Mouse (Mus musculus): ENCODE measurements around the gene Rundc1. TPM values are rescaled to one million over a fixed set of nuclear protein-coding genes. Genes with fewer than 3 reads are reported as not detected.
"Not testable (repeated sequence)": the region's sequence is repeated elsewhere in the genome, so short reads cannot be mapped to it uniquely, and the experiment has no call there.

Gene Rundc1
- 1 to 10 TPM; 8.6 to 9.5 TPM for total RNA-seq (2021)
- long read RNA-seq, experiment 1, transcript Rundc1-201 (5 exons, 3,223 nt), result major isoform, 22 of 26 reads
- long read RNA-seq, experiment 1, partial matches to known transcripts, result 1 of 26 reads
- long read RNA-seq, experiment 1, other reads (novel, unspliced or antisense), result 3 of 26 reads
- long read RNA-seq, experiment 2, transcript Rundc1-201 (5 exons, 3,223 nt), result major isoform, 19 of 25 reads
- long read RNA-seq, experiment 2, partial matches to known transcripts, result 2 of 25 reads
- long read RNA-seq, experiment 2, other reads (novel, unspliced or antisense), result 4 of 25 reads

DNA sequence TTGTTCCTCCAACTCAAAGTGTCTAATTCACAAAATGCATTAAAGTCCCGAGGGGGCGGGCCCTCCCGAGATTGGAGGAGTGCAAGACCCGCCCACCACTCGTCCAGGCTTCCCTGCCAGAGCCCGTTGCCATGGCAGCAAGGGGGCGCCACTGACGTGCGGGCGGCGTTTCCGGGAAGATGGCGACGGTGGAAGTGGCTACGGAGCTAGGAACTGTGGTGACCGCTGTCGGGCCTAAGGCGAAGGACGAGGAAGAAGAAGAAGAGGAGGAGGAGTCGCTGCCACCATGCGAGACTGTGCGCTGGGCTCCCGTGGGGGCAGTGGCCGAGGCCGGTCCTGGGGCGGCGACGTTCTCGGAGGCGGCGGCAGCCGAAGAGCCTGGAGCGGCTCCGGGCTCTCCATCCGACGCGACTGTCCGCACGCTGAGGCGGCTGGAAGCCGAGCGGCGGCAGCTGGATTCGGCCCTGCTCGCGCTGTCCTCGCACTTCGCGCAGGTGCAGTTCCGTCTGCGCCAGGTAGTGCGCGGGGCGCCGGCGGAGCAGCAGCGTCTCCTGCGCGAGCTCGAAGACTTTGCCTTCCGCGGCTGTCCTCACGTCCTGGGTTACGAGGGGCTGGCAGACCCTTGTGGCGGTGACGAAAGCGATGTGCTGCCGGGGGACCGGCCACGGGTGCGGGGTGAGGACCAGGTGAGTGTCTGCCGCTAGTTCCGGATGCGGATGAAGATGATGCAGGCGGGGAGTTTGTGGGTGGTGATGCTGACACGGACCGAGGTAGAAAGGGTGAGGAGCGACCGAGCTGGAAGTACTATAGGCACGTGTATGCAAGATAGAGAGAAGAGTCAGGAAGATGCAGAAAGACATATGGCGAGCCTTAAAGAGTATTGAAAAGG lies at the start of gene Rundc1, which contains the start of gene Ptges3l:
Gene Rundc1 (plus strand): TSS at position 161 of the 889 bp plus-strand sequence.
Gene Ptges3l (minus strand): TSS at position 409 of the 889 bp plus-strand sequence.
- peak; percentile 98 to 99 for DNase-seq (ENCODE audit: low spot score in 2 of 2)

DNA sequence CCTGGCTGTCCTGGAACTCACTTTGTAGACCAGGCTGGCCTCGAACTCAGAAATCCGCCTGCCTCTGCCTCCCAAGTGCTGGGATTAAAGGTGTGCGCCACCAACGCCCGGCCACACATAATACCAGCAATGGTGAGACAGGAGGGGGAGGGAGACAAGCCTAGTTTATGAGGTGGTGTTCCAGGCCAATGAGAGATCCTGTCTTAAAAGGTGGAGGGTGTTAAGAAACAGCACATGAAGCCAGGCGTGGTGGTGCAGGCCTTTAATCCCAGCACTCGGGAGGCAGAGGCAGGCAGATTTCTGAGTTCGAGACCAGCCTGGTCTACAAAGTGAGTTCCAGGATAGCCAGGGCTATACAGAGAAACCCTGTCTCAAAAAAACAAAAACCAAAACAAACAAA lies 46.7 kb upstream of the Rundc1 start:
- not testable (repeated sequence) for DNase-seq (ENCODE audit: low spot score in 2 of 2)

DNA sequence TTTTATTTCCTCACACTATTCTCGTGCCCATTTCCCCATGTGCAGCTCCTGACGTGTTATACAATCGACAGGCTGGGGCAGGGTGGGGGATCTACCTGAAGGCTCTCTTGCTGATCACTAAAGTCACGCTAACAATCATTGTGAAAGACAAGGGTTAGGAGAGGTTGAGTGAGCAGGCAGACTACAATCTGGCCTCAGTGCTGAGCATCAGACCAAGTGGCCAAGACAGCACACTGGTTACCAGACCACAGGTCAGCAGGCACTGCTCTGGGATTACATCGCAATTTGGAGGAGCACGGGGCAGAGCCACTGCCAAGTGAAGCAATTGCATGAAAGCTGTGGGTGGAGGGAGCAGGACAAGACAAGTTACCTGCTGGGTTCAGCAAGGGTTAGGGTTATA lies 46.0 kb upstream of the Rundc1 start:
- DNase-seq (ENCODE audit: low spot score in 2 of 2), result no peak

DNA sequence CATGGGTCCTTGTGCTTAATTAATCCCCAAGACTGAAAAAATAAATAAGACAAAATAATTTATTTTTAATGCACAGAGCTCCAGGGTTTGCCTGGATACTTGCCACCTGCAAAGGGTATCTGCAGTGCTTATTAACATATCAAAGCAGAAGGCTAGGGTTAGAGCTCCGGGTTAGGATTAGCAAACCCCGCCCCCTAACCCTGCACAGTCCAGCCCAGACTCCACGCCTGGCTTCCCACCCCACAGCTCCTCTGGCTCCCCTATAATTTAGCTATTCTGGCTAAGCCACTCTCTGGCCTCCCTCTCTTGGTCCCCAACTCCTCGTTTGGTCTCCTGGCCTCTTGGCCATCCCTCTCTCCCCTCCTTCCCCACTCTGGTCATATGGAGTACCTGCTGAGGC lies 43.1 kb upstream of the Rundc1 start:
- DNase-seq (ENCODE audit: low spot score in 2 of 2), result no peak

DNA sequence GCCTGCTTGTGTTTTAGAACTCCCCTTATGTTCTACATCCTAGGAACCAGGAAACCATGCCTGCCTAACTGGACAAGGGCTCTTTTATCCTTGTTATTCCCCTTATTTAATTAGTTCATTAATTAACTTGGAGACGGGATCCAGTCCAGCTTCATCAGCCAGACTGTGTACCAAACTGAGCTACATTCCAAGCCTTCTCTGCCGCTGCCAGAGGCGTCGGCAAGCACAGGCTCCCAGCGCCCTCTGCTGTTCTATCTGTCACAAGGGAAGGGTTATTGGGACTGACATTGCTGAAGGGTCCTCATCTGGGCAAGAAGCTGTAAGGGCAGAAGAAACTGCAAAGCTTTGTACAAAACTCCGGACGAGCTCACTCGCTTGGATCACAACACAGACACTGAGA lies 29.8 kb upstream of the Rundc1 start:
- peak; percentile 57 to 78 for DNase-seq (ENCODE audit: low spot score in 2 of 2)

DNA sequence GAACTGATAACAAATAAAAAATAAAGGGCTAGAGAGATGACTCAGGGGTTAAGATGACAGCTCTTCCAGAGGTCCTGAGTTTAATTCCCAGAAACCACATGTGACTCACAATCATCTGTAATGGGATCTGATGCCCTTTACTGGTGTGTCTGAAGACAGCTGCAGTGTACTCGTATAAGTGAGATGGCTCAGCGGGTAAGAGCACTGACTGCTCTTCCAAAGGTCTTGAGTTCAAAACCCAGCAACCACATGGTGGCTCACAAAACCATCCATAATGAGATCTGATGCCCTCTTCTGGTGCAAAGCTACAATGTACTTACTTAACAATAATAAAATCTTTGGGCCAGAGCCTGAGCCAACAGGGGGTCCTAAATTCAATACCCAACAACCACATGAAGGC lies 9.6 kb upstream of the Rundc1 start:
- no peak for DNase-seq (ENCODE audit: low spot score in 2 of 2)

DNA sequence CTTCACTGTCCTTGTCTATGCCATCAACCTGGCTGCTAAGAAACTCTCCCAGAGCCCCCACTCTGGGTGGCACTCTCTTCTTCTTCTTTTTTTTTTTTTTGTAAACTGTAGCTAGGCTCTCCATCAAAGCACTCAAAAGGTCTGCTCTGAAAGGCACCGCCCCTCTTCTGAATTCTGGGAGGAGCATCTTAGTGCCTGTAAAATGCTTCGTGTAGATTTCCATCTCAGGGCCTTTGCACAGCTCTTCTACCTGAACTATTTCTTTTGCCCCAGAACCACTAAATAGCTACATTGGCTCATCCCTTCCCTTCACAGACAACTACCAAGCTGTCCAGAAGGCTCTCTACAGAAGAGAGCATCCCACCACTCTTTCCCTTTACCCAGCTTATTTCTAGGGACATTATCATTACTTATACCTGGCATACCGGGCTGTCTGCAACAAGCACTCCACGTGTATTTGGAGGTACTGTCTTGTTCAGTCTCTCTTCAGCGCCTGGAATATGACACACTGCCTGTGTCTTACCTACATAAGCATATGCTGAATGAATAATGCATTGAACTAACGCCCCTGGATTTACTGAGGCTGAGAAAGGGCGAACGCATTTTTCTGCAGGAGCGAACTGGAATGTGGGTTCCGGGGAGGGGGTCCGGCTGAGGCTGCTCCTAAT lies 8.3 kb upstream of the Rundc1 start:
- DNase-seq (ENCODE audit: low spot score in 2 of 2), result no peak

DNA sequence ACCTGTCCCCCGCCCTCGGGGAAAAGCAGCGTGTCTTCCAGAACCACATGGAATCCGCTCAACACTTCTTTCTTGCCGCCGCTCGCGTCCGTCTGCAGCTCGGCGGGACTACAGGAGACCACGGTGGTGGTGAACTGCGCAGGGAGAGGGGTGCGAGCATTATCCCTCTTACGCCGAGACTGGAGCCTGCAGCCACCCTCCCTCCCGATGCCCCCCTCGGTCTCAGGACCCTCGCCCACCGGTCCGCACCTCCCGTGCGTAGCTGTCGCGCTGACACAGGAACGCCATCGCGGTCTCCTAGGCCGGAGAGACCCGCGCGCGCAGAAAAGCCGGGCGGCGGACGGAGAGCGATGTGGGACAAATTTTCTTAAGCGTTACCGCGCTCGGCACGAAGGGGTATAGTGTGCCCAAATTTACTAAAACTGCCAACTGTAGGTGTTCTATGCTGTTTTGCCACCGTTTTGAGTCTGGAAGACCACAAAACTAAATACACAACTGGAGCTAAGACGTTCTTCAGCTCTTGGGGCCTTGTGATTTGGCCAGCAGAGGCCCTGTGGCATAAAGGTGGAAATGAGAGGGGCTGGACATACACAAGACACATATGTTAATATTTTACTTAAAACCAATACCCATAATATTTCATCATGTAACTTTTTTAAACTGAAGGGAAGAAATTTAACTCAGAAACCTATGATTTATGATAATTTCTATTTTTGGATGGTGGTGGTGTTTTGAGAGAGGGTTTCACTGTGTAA lies 7.6 kb upstream of the Rundc1 start, which contains the start of gene Aarsd1:
Gene Aarsd1 (minus strand): TSS at position 515 of the 755 bp plus-strand sequence.
- DNase-seq (ENCODE audit: low spot score in 2 of 2), result peak; percentile 82 to 91

DNA sequence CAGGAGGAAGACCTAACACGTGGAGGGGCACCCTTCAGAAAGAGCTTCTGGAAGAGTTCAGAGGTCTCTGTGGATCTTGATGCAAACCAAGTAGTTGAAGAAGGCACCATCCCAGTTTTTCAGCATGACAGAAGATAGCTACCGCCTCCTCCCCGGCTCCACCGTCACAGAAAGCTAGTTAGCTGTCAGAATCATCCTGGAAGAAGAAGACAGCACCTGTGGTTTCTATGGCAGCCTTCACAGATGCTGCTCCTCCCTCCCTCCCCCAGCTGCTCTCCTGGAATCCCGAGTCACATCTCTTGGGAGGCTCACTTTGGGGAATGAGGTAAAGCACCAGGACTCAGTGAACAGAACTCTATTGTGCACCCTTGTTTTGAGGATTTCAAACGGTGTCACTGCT lies 5.9 kb upstream of the Rundc1 start:
- no peak for DNase-seq (ENCODE audit: low spot score in 2 of 2)

DNA sequence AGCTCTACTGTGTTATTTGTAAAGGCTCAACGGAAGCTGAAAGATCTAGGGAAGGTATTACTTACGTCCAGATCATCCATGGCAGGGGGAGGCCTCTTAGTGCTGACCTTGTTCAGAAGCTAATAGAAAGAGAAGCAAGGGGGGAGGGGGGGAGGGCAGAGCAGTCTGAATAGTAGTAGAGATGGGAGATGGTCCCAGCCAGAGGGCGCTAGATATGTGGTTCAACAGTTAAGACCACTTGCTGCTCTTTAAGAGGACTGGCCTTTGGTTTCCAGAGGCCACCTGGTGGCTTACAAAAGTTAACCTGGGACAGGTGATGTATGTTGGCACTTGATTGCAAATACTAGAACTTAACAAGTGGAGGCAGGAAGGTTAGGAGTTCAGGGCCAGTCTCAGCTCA lies 5.3 kb upstream of the Rundc1 start:
- no peak for DNase-seq (ENCODE audit: low spot score in 2 of 2)

DNA sequence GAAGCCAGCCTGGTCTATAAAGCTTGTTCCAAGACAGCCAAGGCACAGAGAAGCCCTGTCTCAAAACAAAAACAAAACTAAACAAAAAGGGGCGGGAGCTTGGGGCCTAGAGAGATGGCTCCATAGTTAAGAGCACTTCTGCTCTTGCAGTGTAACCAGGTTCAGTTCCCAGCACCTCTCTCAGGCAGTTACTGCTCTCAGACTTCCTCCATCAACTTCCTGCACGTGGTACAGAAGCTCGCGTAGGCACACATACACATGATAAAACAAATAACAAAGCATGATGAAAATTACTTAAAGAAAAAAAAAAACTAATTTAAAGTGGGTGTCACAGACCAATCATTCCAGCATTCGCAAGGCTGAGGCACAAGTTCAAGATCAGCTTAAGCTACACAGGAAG lies 4.7 kb upstream of the Rundc1 start:
- DNase-seq (ENCODE audit: low spot score in 2 of 2), result no peak

DNA sequence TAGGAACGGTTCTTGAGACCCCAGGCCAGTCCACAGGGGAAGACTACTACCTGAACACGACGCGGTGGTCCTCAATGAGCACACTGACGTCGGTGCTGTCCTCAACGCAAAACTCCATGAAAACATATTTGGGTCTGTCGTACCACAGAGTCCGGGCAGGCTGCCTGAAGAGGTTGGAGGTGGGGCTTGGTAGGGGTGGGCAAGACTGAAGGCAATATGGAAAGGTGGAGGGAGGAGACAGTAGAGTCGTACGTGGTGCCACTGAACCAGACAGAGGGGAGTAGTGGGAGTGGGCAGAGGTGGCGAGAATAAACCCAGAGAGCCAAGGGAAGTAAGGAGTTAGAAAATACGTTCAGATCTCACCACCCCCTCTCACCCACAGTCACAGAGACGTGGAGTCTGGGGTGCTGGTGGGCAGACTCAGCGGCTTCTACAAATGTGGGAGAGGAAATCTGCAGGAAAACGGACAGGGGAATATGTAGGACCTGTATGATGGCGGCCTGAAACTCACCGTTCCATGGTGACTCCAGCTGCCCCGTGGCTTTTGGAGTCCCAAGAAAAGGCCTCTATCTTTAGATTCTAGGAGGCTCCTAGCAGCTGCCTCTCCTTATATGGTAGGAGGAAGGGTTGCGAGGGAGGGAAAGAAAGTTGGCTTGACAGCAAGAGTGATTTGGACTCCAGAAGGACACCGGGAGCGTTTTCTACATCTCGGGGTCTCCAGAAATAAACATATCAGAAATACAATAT lies 607 bp upstream of the Rundc1 start, which contains the start of gene Gm27029:
Gene Gm27029 (minus strand): TSS at position 692 of the 747 bp plus-strand sequence.
- DNase-seq (ENCODE audit: low spot score in 2 of 2), result peak in 1 of 2 experiments; percentile 28

DNA sequence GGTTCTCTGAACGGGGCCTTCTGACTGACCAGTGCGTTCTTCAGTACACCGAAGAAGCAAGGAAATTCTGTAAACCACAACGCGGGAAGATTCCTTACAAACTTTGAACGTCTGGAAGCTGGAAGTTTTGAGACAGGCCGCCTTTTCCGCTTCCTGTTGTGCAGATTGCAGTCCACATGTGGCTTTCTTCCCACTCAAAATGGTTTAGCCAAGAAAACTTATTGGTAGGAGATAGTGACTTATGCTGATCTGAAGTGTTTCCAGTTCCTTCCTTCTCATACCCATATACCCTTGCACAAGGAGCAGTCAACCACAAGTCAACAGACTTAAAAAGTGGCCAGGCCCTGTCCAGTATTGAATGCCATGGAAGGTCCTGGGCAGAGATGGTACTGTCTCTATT lies 1.3 kb downstream of the Rundc1 start:
- no peak for DNase-seq (ENCODE audit: low spot score in 2 of 2)

DNA sequence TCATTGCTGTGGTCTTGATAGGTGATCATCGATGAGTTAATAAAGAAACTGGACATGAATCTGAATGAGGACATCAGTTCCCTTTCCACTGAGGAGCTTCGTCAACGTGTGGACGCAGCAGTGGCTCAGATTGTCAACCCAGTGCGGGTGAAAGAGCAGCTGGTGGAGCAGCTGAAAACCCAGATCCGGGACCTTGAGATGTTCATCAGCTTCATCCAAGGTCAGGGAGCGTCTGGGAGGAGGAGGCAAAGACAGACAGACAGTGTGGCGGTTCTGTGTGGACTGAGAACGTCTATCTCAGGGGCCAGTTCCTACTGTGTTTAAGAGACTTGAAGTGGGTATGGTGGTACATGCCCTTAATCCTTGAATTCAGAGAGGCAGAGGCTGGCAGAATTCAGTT lies 6.4 kb downstream of the Rundc1 start:
- no peak for DNase-seq (ENCODE audit: low spot score in 2 of 2)

DNA sequence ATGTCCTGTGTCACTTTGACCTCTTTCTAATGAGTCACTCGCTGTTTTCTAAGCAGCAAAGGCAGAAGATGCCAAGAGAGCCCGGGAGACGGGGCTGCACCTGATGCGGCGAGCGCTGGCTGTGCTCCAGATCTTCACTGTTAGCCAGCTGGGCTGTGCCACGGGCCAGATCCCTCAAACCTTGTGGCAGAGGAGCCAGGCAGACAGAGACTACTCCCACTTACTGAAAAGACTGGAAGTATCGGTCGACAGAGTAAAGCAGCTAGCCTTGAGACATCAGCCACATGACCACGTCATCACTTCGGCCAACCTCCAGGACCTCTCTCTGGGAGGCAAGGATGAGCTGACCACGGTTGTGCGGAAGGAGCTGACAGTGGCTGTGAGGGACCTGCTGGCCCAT lies 8.5 kb downstream of the Rundc1 start:
- DNase-seq (ENCODE audit: low spot score in 2 of 2), result no peak

DNA sequence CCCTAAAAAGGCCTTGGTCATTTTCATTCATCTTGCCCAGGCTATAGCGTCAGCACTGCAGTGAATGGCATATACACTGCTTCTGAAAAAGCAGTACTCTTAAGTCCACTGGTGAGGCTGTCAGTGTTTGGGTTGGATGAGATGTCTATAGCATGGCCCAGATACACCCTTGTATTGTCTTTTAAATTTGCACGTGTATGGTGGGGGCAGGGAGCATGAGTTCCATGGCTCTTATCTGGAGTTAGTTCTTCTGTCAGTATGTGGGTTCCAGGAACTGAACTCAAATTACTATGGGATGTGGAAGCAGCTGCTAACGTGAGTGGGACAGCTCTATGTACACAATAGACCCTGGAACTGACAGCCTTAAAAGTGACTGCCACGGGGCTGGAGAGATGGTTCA lies 10.9 kb downstream of the Rundc1 start:
- no peak for DNase-seq (ENCODE audit: low spot score in 2 of 2)

DNA sequence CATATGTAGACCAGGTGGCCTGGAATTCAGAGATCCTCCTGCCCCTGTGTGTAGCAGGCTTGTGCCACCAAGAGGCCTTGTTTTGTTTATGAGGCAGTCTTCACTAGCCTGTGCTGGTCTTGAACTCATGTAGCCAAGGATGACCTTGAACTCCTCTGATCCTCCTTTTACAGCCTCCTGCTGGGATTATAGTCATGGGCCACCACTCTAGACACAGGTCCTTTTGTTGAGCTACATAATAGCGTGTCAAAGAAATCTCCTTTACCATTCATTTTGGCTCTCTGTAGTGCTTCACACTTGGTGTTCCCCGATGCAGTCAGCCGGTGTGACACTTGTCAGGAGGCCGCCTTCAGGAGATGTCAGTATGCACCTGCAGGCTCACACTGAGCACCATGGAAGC lies 12.0 kb downstream of the Rundc1 start:
- no peak for DNase-seq (ENCODE audit: low spot score in 2 of 2)

DNA sequence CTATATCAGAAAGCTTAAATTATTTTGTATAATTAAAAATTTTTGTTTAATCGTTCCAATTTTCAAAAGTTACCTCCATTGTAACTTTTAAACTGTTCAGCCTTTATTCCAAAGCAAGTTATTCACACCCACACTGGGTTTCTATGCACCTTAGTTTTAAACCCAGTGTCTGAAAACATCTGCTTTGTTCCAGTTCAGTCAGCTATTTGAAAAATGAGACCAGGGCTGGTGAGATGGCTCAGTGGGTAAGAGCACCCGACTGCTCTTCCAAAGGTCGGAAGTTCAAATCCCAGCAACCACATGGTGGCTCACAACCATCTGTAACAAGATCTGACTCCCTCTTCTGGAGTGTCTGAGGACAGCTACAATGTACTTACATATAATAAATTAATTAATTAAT lies 13.1 kb downstream of the Rundc1 start:
- not testable (repeated sequence) for DNase-seq (ENCODE audit: low spot score in 2 of 2)

DNA sequence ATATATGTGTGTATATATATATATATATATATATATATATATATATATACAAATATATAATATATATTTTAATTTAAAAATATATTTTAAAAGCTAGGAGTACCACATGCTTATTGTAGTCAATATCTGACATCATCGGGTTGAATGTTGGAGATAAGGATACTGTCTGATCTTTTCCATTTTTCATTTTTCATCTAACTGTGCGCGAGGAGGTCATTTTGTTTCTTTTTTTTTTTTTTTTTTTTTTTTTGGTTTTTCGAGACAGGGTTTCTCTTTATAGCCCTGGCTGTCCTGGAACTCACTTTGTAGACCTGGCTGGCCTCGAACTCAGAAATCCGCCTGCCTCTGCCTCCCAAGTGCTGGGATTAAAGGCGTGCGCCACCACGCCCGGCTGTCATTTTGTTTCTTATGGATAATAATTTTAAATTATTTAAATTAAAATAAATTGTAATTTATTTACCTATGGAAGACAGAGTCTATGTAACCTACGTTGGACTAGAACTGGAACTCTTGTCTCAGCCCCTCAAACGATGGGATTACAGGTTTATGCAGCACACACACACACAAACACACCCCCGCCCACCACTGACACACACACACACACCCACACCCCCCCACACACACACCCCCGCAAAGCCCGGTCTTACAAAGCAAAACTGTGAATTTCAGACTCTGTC lies 16.7 kb downstream of the Rundc1 start:
- DNase-seq (ENCODE audit: low spot score in 2 of 2), result not testable (repeated sequence)

Measured in gastrocnemius, postnatal 4 days (tissue).